Mouse (Mus musculus): ENCODE results near the gene Akap7.

- TF ChIP-seq GATA1 (IDR thresholded peaks at IDR 0.05; ENCODE audit: low read length) (no peak), TAL1 (IDR thresholded peaks at IDR 0.05; ENCODE audit: low read length) (no peak)
These were observed 10.7 kb upstream of the Akap7 start for GRCm38 (mm10) chr10:25318405-25318804.

Data from erythroblast, embryonic 14.5 days (primary cell).